Mouse (Mus musculus): ENCODE measurements around the gene Caskin2.

The Caskin2 gene

GRCm38 (mm10) chr11:115830550-115831325 lies 17.3 kb upstream of the Caskin2 start:
- DNase-seq = no peak

GRCm38 (mm10) chr11:115829036-115829435 lies 15.6 kb upstream of the Caskin2 start:
- no peak for DNase-seq

GRCm38 (mm10) chr11:115827624-115828023 lies 14.2 kb upstream of the Caskin2 start:
- DNase-seq = no peak

GRCm38 (mm10) chr11:115826487-115826886 lies 13.0 kb upstream of the Caskin2 start:
- DNase-seq = no peak

DNA sequence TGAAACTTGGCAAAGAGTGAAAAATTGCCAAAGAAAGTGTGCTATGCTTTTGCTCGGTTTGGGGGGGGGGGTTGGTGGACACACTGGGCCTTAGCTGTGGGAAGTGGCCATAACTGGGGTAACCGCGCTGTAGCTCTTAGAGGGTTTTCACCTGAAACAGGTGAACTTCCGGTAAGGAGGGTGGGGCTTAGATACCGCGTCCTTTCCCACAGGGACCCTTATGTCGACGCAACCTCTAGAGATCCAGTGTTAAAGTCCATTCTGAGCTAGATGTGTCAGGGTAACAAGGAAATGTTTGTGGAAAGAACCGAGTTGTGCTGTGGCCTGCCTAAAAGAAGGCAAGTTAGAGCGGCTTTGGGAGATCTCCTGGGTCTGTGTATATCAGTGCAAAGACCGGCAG lies 11.4 kb upstream of the Caskin2 start:
- DNase-seq = no peak

- DNase-seq = peak; percentile 93
These were observed 10.6 kb upstream of the Caskin2 start, which contains the start of gene Llgl2 for GRCm38 (mm10) chr11:115823774-115824740. Gene Llgl2 (plus strand): TSS chr11:115824049.

DNA sequence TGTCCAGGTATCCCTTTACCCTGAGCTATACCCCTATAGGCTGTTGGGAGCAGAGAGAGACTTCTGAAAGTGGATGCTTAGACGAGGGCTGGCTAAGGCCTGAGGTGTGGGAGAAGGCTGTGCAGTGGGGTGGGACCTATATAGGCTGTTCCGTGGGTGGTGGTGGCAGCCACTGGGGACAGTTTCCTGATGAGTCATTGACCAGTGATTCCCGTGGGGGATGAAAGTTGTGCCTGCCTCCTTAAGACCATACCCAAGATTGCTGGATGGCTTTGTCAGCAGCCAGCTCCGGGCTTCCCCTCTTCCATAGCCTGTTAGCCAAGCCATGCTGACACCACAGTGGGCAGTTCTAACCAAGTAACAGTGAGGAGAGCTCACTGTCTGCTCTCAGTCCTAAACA lies 7.6 kb upstream of the Caskin2 start:
- DNase-seq = no peak

DNA sequence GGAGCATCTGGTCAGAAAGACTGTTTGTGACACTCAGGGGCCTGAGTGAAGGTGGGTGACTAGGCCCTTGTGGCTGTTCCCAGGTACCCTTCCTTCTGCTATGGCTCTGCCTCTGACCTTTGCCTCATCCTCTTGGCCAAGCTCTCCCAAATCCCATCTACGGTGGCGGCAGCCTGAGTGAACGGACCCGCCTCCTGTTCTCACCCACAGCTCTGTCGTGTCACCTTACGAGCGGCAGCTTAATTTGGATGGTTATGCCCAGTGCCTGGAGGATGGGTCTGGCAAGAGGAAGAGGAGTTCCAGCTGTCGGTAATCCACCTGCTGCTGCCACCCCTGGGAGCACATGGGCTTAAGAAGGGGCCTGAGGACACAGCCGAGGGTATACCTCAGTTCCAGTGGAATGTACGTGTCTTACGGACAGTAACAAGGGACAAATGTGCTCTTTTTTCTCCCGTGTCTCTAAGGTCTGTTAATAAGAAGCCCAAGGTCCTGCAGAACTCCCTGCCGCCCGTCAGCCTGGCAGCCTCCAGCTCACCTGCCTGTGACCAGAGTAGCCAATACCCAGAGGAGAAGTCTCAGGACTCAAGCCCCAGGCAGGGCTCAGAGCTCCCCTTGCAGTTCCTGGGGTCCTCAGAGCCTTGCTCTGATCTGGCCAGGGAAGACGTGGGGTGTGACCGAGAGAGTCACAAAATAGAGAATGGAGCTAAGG lies 6.6 kb upstream of the Caskin2 start:
- no peak for DNase-seq

DNA sequence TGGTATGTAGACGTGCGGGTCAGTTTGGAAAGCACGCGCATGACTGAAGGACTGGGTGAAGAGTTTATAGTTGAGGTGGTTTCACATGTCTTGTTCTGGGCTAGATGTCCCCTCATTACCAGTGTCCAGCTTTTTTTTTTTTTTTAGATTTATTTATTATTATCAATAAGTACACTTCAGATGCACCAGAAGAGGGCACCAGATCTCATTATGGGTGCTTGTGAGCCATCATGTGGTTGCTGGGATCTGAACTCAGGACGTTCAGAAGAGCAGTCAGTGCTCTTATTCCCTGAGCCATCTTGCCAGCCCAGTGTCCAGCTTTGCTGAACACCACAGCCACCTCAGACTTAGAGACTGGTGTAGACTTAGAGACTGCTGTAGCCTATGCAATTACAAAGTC lies 3.9 kb upstream of the Caskin2 start:
- no peak for DNase-seq

GRCm38 (mm10) chr11:115814605-115815450 lies 1.4 kb upstream of the Caskin2 start, which contains the start of gene Tsen54:
Gene Tsen54 (plus strand): TSS chr11:115814724.
- peak; percentile 92 for DNase-seq

- no peak for DNase-seq
These were observed 662 bp downstream of the Caskin2 start for GRCm38 (mm10) chr11:115812533-115813420.

DNA sequence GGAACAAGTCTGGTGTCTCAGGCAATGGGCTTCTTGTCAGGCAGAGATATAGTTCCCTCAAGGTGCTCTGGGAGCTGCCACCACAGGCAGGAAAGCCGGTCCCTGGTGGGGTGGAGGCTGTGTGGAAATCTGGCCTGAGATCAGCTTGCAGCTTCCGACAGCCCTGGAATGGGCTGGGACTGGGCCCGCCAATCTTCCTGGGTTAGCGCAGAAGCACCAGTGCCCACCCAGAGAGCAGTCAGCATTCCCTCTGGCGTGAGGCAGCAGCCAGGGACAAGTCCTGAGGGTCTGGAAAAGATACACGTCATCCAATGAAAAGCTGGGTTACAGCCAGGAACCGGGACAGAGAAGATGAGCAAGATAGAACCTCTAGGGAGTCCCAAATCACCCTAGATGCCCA lies 1.3 kb downstream of the Caskin2 start:
- no peak for DNase-seq

DNA sequence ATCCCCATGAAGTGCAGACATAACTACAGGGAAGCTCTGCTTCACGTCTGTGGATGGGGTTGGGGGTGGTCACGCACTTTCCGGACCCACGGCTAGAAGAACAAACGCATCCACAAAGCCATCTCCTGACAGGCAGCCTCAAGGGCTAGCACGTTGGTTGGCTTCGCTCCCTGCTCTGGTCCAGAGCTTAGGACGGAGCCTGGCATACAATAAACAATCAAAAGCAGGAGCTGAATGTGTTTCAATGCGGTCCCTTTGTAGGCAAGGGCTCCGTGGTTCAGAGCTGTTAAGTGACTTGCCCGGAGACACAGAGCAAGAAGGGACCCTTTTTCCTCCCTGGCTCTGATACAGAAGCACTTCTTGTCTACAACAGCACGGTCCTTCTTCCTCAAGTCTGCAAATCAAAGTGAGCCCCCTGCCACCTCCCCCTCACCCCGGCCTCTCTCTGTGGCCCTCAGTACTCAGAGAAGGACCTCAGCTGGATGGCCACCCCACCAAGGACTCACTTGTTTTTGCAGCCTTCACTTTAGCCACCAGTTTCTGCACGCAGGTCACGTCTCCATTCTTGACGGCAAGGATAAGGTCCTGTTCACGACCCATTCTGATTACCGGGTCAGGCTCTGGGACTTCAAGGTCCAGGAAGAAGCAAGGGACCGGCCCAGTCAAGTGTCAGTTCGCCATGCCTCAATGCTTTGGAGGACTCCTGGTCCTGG lies 1.9 kb downstream of the Caskin2 start:
- no peak for DNase-seq

DNA sequence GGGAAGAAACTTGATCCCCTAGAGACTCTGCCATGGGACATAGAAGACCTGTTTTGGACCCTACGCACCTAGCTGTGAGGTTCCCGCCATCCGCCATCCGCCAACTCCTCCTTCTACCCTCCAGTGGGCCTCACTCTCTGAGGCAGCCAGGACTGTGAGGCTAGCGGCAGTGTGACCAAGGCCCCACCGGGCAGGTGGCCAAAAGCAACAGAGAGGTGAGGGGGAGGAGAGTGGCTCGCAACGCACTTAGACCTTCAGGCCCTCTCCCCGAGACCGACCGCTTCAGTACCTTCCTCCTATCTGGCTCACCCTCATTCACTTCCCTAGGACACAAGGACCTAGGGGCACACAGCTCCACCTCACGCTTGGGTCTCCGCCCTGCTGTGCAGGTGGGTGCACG lies 3.1 kb downstream of the Caskin2 start:
- DNase-seq = no peak

- DNase-seq = no peak
These were observed 4.1 kb downstream of the Caskin2 start for GRCm38 (mm10) chr11:115809311-115809781.

DNA sequence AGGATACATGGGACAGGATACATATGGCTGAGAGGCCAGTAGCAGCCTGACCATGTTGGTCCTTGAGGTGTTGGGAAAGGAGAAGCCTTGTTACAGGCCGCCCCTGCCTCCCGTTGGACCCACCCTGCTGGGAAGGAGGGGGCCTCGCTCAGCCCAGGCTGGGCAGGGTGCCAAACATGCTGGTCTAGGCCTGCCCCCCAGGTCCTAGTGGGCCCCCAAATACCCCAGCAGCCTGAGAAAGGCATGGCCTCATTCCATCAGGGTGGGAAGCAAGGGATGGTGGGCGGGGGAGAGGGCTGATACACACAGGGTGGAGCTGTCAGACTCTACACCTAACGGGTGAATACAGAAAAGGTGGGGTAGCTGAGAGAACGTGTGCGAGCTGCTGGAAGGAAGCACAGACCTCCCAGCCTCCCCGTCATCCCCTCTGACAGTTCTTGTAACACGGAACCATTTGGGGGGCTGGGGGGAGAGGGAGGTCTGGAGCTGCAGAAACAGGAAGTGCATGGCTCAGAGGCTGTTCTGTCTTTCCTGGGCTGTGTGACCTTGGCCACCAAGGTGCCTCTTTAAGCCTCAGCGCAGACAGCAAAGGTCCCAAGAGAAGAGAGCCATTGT lies 4.6 kb downstream of the Caskin2 start:
- DNase-seq = no peak

DNA sequence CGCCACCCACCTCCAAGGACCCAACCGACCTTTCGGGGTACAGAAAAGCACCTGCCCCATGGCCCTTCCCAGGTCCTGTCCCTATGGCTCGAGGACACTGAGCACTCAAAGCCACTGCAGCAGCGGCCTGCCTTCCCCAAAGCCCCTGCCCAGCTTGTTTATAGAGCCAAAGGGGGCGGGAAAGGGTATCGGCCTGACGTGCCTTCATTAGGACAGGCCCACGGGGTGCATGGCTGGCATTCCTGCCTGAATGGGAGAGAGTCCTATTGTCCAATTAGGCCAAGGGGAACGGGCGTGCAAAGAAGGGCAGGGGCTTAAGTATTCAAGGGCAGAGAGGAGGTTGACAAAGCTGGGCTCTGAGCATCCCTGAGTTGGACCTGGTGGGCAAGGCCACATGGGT lies 5.5 kb downstream of the Caskin2 start:
- no peak for DNase-seq

DNA sequence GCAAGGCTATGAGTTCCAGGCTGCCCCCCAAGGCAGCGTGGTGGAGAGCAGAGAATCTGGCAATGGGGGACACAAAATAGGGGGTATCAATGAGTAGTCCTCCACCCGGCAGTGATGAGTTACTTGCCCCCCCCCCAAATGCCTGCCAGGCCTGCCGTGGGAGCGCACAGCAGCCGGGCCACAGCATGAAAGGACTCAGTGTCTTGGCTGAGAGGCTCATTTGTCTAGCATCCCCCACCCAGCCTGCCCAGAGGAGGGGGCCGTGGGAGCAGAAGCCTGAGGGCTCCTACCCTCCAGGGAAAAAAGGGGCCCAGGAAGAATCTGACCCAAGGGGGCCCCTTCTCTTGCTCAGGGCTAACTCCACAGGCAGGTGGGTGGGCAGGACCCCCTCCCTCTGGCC lies 6.1 kb downstream of the Caskin2 start:
- no peak for DNase-seq

- DNase-seq = no peak
These were observed 7.3 kb downstream of the Caskin2 start for GRCm38 (mm10) chr11:115806154-115806553.

GRCm38 (mm10) chr11:115805005-115805404 lies 8.4 kb downstream of the Caskin2 start:
- DNase-seq = no peak

Data from thymus, postnatal 4 days (tissue).